ENCODE assay signal across 17 mouse cellular contexts in genomic region chr19:10714168-10714567, GRCm38 (mm10). TPM values are rescaled to one million over a fixed set of nuclear protein-coding genes. Genes with fewer than 3 reads are reported as not detected.
DNase-seq lines count a peak whose midpoint lies in the region; ATAC-seq and TF ChIP-seq lines count a peak whose summit lies in the region.
"Had no signal": no experiment of that assay in that cellular context is flagged by ENCODE, and none has a peak within 500 bp of the region (broad histone marks: within the 10 kb centered on the region; RNA-seq: fewer than 3 reads in every experiment).

No protein-coding gene starts in this region.

- TF ChIP-seq CTCF in layer of hippocampus, adult 2 months (conservative IDR thresholded peaks at IDR 0.05), result no peak
- TF ChIP-seq CTCF in midbrain, postnatal 0 days (IDR thresholded peaks at IDR 0.05), result no peak

- no peaks in the 10 kb centered on the region for H3K9me3 ChIP-seq in forebrain, embryonic 14.5 days (replicated peaks; ENCODE audit: control insufficient read depth, low read length)
- no peaks in the 10 kb centered on the region for H3K9me3 ChIP-seq in limb, embryonic 12.5 days
- H3K9me3 ChIP-seq in midbrain, postnatal 0 days (ENCODE audit: low read length), result no peaks in the 10 kb centered on the region
- H3K9me3 ChIP-seq in kidney, embryonic 16.5 days (ENCODE audit: low read length), result no peaks in the 10 kb centered on the region
- H3K9me3 ChIP-seq: intestine, embryonic 15.5 days had no signal

- no peak overlapping the region for H3K4me3 ChIP-seq in layer of hippocampus, adult 2 months
- no peak overlapping the region for H3K4me3 ChIP-seq in forebrain, embryonic 14.5 days (ENCODE audit: low read depth, low read length)
- H3K4me3 ChIP-seq in limb, embryonic 12.5 days (replicated peaks), result no peak overlapping the region
- no peak overlapping the region for H3K4me3 ChIP-seq in midbrain, postnatal 0 days (ENCODE audit: low read depth, low read length)
- no peak overlapping the region for H3K4me3 ChIP-seq in kidney, embryonic 16.5 days (ENCODE audit: low read length)
- H3K4me3 ChIP-seq: intestine, embryonic 15.5 days had no signal

- WGBS in forebrain, embryonic 14.5 days, result 82% methylated on average over 6 of the region's 6 CpGs
- 81% methylated on average over 6 of the region's 6 CpGs for WGBS in limb, embryonic 12.5 days
- WGBS in midbrain, postnatal 0 days, result 87% methylated on average over 6 of the region's 6 CpGs
- WGBS in kidney, embryonic 16.5 days, result 77% methylated on average over 6 of the region's 6 CpGs

- peaks cover 39% of the 10 kb centered on the region for H3K36me3 ChIP-seq in forebrain, embryonic 14.5 days (ENCODE audit: control insufficient read depth, insufficient read depth, low read length)
- H3K36me3 ChIP-seq in limb, embryonic 12.5 days, result peaks cover 44% of the 10 kb centered on the region
- peaks cover 31% of the 10 kb centered on the region for H3K36me3 ChIP-seq in midbrain, postnatal 0 days (ENCODE audit: insufficient read depth, low read length)
- H3K36me3 ChIP-seq in kidney, embryonic 16.5 days (ENCODE audit: insufficient read depth, low read length), result peaks cover 29% of the 10 kb centered on the region

- H3K4me2 ChIP-seq in forebrain, embryonic 14.5 days (ENCODE audit: low read length), result no peak overlapping the region
- H3K4me2 ChIP-seq in limb, embryonic 12.5 days, result no peak overlapping the region
- H3K4me2 ChIP-seq in midbrain, postnatal 0 days (ENCODE audit: low read depth, low read length, poor library complexity, severe bottlenecking), result no peak overlapping the region
- no peak overlapping the region for H3K4me2 ChIP-seq in kidney, embryonic 16.5 days (replicated peaks; ENCODE audit: low read depth, low read length)
- H3K4me2 ChIP-seq: intestine, embryonic 15.5 days had no signal

- ATAC-seq in forebrain, embryonic 14.5 days, result no peak
- ATAC-seq in limb, embryonic 12.5 days (ENCODE audit: insufficient number of reproducible peaks, insufficient read depth, low FRiP score, low TSS enrichment, low read depth), result no peak
- ATAC-seq in midbrain, postnatal 0 days (ENCODE audit: low FRiP score), result no peak
- no peak for ATAC-seq in kidney, embryonic 16.5 days (ENCODE audit: low FRiP score, low TSS enrichment)

- no peak overlapping the region for H3K9ac ChIP-seq in forebrain, embryonic 14.5 days (ENCODE audit: low read length)
- no peak overlapping the region; the same call in 1 of the 2 replicates for H3K9ac ChIP-seq in limb, embryonic 12.5 days (replicated peaks)
- H3K9ac ChIP-seq in midbrain, postnatal 0 days (replicated peaks; ENCODE audit: low read length, poor library complexity, severe bottlenecking), result no peak overlapping the region
- H3K9ac ChIP-seq in kidney, embryonic 16.5 days (replicated peaks; ENCODE audit: low read length), result no peak overlapping the region
- H3K9ac ChIP-seq: intestine, embryonic 15.5 days had no signal

- no peak for DNase-seq in layer of hippocampus, adult 2 months (ENCODE audit: low spot score in 2 of 2)
- DNase-seq in layer of hippocampus, adult 9-11 months, result no peak
- DNase-seq in forebrain, embryonic 14.5 days (ENCODE audit: low spot score), result no peak
- no peak for DNase-seq in midbrain, postnatal 0 days (ENCODE audit: low spot score)
- DNase-seq in kidney, adult 11 months, result no peak
- DNase-seq in layer of hippocampus, adult 18-20 months (ENCODE audit: low spot score in 2 of 2), result no peak
- DNase-seq: adrenal gland, adult 8-10 months had no signal

- H3K4me1 ChIP-seq in forebrain, embryonic 14.5 days (ENCODE audit: control insufficient read depth, insufficient read depth, low read length), result peaks cover 15% of the 10 kb centered on the region
- peaks cover 13% of the 10 kb centered on the region for H3K4me1 ChIP-seq in limb, embryonic 12.5 days (replicated peaks)
- H3K4me1 ChIP-seq in midbrain, postnatal 0 days (ENCODE audit: insufficient read depth, low read length), result no peaks in the 10 kb centered on the region; the same call in 1 of the 2 replicates
- H3K4me1 ChIP-seq in kidney, embryonic 16.5 days (ENCODE audit: insufficient read depth, low read length), result peaks cover 4% of the 10 kb centered on the region; the same call in 1 of the 2 replicates

- H3K27ac ChIP-seq in layer of hippocampus, adult 2 months, result 0 out of 2 replicates have a peak overlapping the region, but pooled peaks have one; percentile 3
- H3K27ac ChIP-seq in forebrain, embryonic 14.5 days (ENCODE audit: low read depth, low read length), result peak overlapping the region; percentile 45; the same call in 1 of the 2 replicates
- H3K27ac ChIP-seq in limb, embryonic 12.5 days, result peak overlapping the region; percentile 62
- peak overlapping the region; percentile 68; the same call in 1 of the 2 replicates for H3K27ac ChIP-seq in midbrain, postnatal 0 days (ENCODE audit: low read depth, low read length)
- H3K27ac ChIP-seq in kidney, embryonic 16.5 days (ENCODE audit: low read length), result no peak overlapping the region
- H3K27ac ChIP-seq: intestine, embryonic 15.5 days had no signal

- no peaks in the 10 kb centered on the region for H3K27me3 ChIP-seq in forebrain, embryonic 14.5 days (replicated peaks; ENCODE audit: control insufficient read depth, insufficient read depth, low read length)
- no peaks in the 10 kb centered on the region for H3K27me3 ChIP-seq in limb, embryonic 12.5 days
- H3K27me3 ChIP-seq in midbrain, postnatal 0 days (ENCODE audit: insufficient read depth, low read length), result no peaks in the 10 kb centered on the region
- H3K27me3 ChIP-seq in kidney, embryonic 16.5 days (ENCODE audit: insufficient read depth, low read length), result no peaks in the 10 kb centered on the region
- H3K27me3 ChIP-seq: intestine, embryonic 15.5 days had no signal

RNA-seq across cellular contexts. Expression of gene Cd5, which starts 24.6 kb away (rescaled TPM):
- not detected for total RNA-seq in layer of hippocampus, adult 2 months (2021)
- polyA plus RNA-seq in forebrain, embryonic 14.5 days (2014; fragmentation: Nextera tagmentation; extraction: Ambion mirVana), result 0.29 TPM in 1 of 2 replicates, not detected in the other
- polyA plus RNA-seq in limb, embryonic 12.5 days (2016; fragmentation: Nextera tagmentation; extraction: Ambion mirVana), result 0.10 and 0.18 TPM in 2 replicates
- 0.55 and 0.85 TPM in 2 replicates for total RNA-seq in midbrain, postnatal 0 days (2014; rRNA removed)
- polyA plus RNA-seq in midbrain, postnatal 0 days (2015; fragmentation: Nextera tagmentation; extraction: Ambion mirVana), result 0.50 and 0.53 TPM in 2 replicates
- 0.19 and 0.31 TPM in 2 replicates for polyA plus RNA-seq in kidney, embryonic 16.5 days (2015; fragmentation: Nextera tagmentation; extraction: Ambion mirVana)
- not detected for total RNA-seq in layer of hippocampus, adult 18-20 months (2021)
- total RNA-seq: layer of hippocampus, postnatal 36 days; MEL had no signal
- polyA plus RNA-seq: limb, embryonic 11.5 days; liver, embryonic 16.5 days had no signal

RNA-seq across cellular contexts. Expression of gene Vps37c, which starts 25.6 kb away (rescaled TPM):
- total RNA-seq in layer of hippocampus, adult 2 months (2021), result 10 to 100 TPM; 21.7 to 22.4 TPM
- polyA plus RNA-seq in forebrain, embryonic 14.5 days (2014; fragmentation: Nextera tagmentation; extraction: Ambion mirVana), result 31.9 and 36.4 TPM in 2 replicates
- polyA plus RNA-seq in limb, embryonic 12.5 days (2016; fragmentation: Nextera tagmentation; extraction: Ambion mirVana), result 27.6 and 33.4 TPM in 2 replicates
- 17.5 and 22.4 TPM in 2 replicates for total RNA-seq in midbrain, postnatal 0 days (2014; rRNA removed)
- 22.9 and 28.0 TPM in 2 replicates for polyA plus RNA-seq in midbrain, postnatal 0 days (2015; fragmentation: Nextera tagmentation; extraction: Ambion mirVana)
- polyA plus RNA-seq in kidney, embryonic 16.5 days (2015; fragmentation: Nextera tagmentation; extraction: Ambion mirVana), result 36.2 and 37.6 TPM in 2 replicates
- 10 to 100 TPM; 19.3 to 23.1 TPM for total RNA-seq in layer of hippocampus, adult 18-20 months (2021)

RNA-seq across cellular contexts. Expression of gene Pga5, which starts 36.3 kb away (rescaled TPM):
- not detected for total RNA-seq in layer of hippocampus, adult 2 months (2021)
- polyA plus RNA-seq in forebrain, embryonic 14.5 days (2014; fragmentation: Nextera tagmentation; extraction: Ambion mirVana), result not detected in 2 replicates
- polyA plus RNA-seq in limb, embryonic 12.5 days (2016; fragmentation: Nextera tagmentation; extraction: Ambion mirVana), result not detected in 2 replicates
- total RNA-seq in midbrain, postnatal 0 days (2014; rRNA removed), result not detected in 2 replicates
- not detected in 2 replicates for polyA plus RNA-seq in midbrain, postnatal 0 days (2015; fragmentation: Nextera tagmentation; extraction: Ambion mirVana)
- polyA plus RNA-seq in kidney, embryonic 16.5 days (2015; fragmentation: Nextera tagmentation; extraction: Ambion mirVana), result not detected in 2 replicates
- total RNA-seq in layer of hippocampus, adult 18-20 months (2021), result not detected
- total RNA-seq: adrenal gland, adult 8-10 months; heart, adult 8-10 months; heart, postnatal 10 days; layer of hippocampus, postnatal 36 days; MEL had no signal
- polyA plus RNA-seq: limb, embryonic 11.5 days; spleen, adult 2 months had no signal
